Mouse (Mus musculus): ENCODE results near the gene Dpp10. TPM values are rescaled to one million over a fixed set of nuclear protein-coding genes. Genes with fewer than 3 reads are reported as not detected.

The Dpp10 gene
- polyA plus RNA-seq, 1 experiment from 2014 or later = 6.9 TPM

GRCm38 (mm10) chr1:123887243-123887642, 158.1 kb downstream of the Dpp10 start:
- H3K27ac ChIP-seq (replicated peaks) = no peak overlapping the region
- WGBS = 69% methylated on average over 1 of the region's 1 CpGs
- no peak for ATAC-seq (replicated peaks)

GRCm38 (mm10) chr1:123846881-123847280, 198.5 kb downstream of the Dpp10 start:
- Histone ChIP-seq H3K27me3 (no peaks in the 10 kb centered on the region), H3K4me2 (replicated peaks) (no peak overlapping the region), H3K4me3 (no peak overlapping the region), H3K9ac (replicated peaks) (no peak overlapping the region), H3K9me3 (no peaks in the 10 kb centered on the region), H3K4me1 (no peaks in the 10 kb centered on the region), H3K27ac (replicated peaks) (no peak overlapping the region), H3K36me3 (no peaks in the 10 kb centered on the region)
- ATAC-seq (replicated peaks) = no peak
- 76% methylated on average over 3 of the region's 3 CpGs for WGBS

More at GRCm38 (mm10) chr1:123887243-123887642, 158.1 kb downstream of the Dpp10 start:
- no peaks in the 10 kb centered on the region for H3K27me3 ChIP-seq
- H3K4me3 ChIP-seq = no peak overlapping the region
- H3K4me1 ChIP-seq = no peaks in the 10 kb centered on the region
- no peaks in the 10 kb centered on the region for H3K9me3 ChIP-seq
- no peak overlapping the region for H3K4me2 ChIP-seq (replicated peaks)
- H3K36me3 ChIP-seq = no peaks in the 10 kb centered on the region
- H3K9ac ChIP-seq (replicated peaks) = no peak overlapping the region

- H3K9ac ChIP-seq (replicated peaks) = no peak overlapping the region
- H3K4me1 ChIP-seq = no peaks in the 10 kb centered on the region
- H3K4me3 ChIP-seq = no peak overlapping the region
- H3K27ac ChIP-seq (replicated peaks) = no peak overlapping the region
- WGBS = 18% methylated on average over 1 of the region's 1 CpGs
- no peaks in the 10 kb centered on the region for H3K27me3 ChIP-seq
- no peaks in the 10 kb centered on the region for H3K36me3 ChIP-seq
- no peak overlapping the region for H3K4me2 ChIP-seq (replicated peaks)
- no peak for ATAC-seq (replicated peaks)
- no peaks in the 10 kb centered on the region for H3K9me3 ChIP-seq
Measured at GRCm38 (mm10) chr1:123801206-123801605, 244.2 kb downstream of the Dpp10 start.

DNA sequence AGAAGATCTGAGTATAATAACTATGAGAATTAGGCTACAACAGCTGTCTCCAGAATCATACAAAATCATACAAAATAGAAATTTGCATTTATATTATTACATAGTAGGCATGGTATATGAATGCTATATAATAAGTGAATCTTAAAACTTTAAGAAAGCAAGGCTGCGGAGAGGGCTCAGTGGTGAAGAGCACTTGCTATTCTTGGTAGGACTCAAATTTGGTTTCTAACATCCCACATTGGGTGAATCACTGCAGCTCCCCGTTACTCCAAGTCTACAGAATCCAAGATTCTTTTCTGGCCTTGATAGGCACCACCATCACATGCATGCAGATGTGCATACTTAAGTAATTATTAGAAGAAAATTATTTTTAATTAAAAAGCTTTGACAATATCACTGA, 279.8 kb downstream of the Dpp10 start:
- H3K4me1 ChIP-seq = no peaks in the 10 kb centered on the region
- H3K9me3 ChIP-seq = no peaks in the 10 kb centered on the region
- H3K27me3 ChIP-seq = no peaks in the 10 kb centered on the region
- H3K9ac ChIP-seq (replicated peaks) = no peak overlapping the region
- H3K4me2 ChIP-seq (replicated peaks) = no peak overlapping the region
- WGBS = 90% methylated on average over 2 of the region's 2 CpGs
- no peak overlapping the region for H3K4me3 ChIP-seq
- H3K27ac ChIP-seq (replicated peaks) = no peak overlapping the region
- H3K36me3 ChIP-seq = no peaks in the 10 kb centered on the region
- no peak for ATAC-seq (replicated peaks)

DNA sequence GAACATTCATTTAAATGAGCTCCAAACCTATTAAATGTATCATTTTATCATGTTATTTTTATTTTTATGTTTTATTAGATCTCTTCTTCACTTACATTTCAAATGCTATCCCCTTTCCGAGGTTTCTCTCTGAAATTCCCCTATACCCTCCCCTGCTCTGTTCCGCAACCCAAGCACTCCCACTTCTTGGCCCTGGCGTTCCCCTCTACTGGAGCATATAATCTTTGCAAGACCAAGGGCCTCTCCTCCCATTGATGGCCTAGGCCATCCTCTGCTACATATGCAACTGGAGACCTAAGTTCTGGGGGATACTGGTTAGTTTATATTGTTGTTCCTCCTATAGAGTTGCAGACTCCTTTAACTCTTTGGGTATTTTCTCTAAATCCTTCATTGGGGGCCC, 283.1 kb downstream of the Dpp10 start:
- H3K9me3 ChIP-seq = no peaks in the 10 kb centered on the region
- no peaks in the 10 kb centered on the region for H3K36me3 ChIP-seq
- no peak for ATAC-seq (replicated peaks)
- WGBS = 91% methylated on average over 3 of the region's 3 CpGs
- H3K27me3 ChIP-seq = no peaks in the 10 kb centered on the region
- H3K4me3 ChIP-seq = no peak overlapping the region
- H3K4me2 ChIP-seq (replicated peaks) = no peak overlapping the region
- H3K4me1 ChIP-seq = no peaks in the 10 kb centered on the region
- no peak overlapping the region for H3K27ac ChIP-seq (replicated peaks)
- no peak overlapping the region for H3K9ac ChIP-seq (replicated peaks)

DNA sequence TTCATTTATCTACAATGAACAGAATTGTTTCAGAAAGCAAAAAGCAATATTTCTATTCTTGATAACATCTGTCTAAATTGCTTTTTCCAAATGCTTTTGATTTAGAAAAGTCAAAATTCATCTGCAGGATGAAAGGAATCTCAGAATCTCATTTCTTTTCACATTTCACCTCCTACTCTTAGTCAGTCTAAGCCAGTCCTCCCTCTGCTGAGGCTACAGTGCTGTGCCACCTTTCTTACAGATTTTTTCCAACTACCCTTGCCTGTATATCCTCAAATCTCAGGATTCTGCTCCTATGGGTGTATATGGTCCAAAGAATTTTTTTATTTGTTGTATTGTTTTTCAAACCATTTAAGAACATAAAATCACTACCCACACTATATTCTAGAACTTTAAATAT, 289.3 kb downstream of the Dpp10 start:
- H3K9me3 ChIP-seq = no peaks in the 10 kb centered on the region
- no peaks in the 10 kb centered on the region for H3K36me3 ChIP-seq
- no peaks in the 10 kb centered on the region for H3K27me3 ChIP-seq
- H3K27ac ChIP-seq (replicated peaks) = no peak overlapping the region
- H3K9ac ChIP-seq (replicated peaks) = no peak overlapping the region
- H3K4me3 ChIP-seq = no peak overlapping the region
- no peak for ATAC-seq (replicated peaks)
- no peaks in the 10 kb centered on the region for H3K4me1 ChIP-seq
- no peak overlapping the region for H3K4me2 ChIP-seq (replicated peaks)

DNA sequence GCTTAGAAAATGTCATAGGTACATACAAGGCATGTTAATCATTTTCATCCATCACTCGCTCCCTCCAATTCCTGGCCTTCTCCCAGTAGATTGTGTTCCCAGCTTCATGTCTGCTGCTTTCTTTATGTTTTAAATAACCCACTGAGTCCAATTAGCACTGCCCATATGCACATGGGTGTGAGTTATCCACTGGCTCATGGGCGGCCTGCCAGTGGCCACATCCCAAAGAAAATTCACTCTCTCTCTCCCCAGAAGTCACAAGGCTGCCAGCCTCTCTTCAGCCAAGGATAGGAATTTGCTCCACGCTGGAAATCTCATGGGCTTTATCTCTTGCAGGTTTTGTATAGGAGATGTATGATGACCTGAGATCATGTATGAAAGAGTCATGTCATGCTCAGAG, 338.1 kb downstream of the Dpp10 start:
- H3K4me3 ChIP-seq = no peak overlapping the region
- no peaks in the 10 kb centered on the region for H3K36me3 ChIP-seq
- ATAC-seq (replicated peaks) = no peak
- 69% methylated on average over 3 of the region's 3 CpGs for WGBS
- no peak overlapping the region for H3K27ac ChIP-seq (replicated peaks)
- H3K9me3 ChIP-seq = no peaks in the 10 kb centered on the region
- no peaks in the 10 kb centered on the region for H3K4me1 ChIP-seq
- H3K4me2 ChIP-seq (replicated peaks) = no peak overlapping the region
- H3K9ac ChIP-seq (replicated peaks) = no peak overlapping the region
- H3K27me3 ChIP-seq = no peaks in the 10 kb centered on the region

- no peak for ATAC-seq (replicated peaks)
- Histone ChIP-seq H3K9me3 (no peaks in the 10 kb centered on the region), H3K9ac (replicated peaks) (no peak overlapping the region), H3K27me3 (no peaks in the 10 kb centered on the region), H3K27ac (replicated peaks) (no peak overlapping the region), H3K4me3 (no peak overlapping the region), H3K36me3 (no peaks in the 10 kb centered on the region), H3K4me2 (replicated peaks) (no peak overlapping the region), H3K4me1 (no peaks in the 10 kb centered on the region)
- WGBS = 82% methylated on average over 2 of the region's 2 CpGs
Measured at GRCm38 (mm10) chr1:123658409-123658808, 386.9 kb downstream of the Dpp10 start.

DNA sequence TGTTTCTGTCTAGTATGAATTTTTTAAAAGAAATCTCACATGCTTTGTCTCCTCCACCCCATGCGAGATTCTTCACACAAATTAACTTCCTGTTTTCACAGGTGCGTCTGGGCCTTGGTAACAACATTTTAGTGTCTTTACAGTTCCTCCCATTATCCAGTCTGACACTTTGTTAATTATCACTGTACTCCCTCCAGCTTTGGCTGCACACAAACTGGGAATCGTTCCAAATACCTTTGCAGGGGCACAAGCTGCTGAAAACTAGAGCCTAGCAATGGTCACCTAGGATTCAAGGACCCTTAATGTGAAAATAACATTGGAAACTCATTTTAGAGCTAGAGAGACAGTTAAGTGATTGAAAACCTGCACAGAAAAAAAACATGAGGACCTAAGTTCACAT, 388.8 kb downstream of the Dpp10 start:
- Histone ChIP-seq H3K9me3 (no peaks in the 10 kb centered on the region), H3K36me3 (no peaks in the 10 kb centered on the region), H3K27me3 (no peaks in the 10 kb centered on the region), H3K9ac (replicated peaks) (no peak overlapping the region), H3K27ac (replicated peaks) (no peak overlapping the region), H3K4me2 (replicated peaks) (no peak overlapping the region), H3K4me1 (no peaks in the 10 kb centered on the region), H3K4me3 (no peak overlapping the region)
- ATAC-seq (replicated peaks) = no peak
- 50% methylated on average over 3 of the region's 3 CpGs for WGBS

DNA sequence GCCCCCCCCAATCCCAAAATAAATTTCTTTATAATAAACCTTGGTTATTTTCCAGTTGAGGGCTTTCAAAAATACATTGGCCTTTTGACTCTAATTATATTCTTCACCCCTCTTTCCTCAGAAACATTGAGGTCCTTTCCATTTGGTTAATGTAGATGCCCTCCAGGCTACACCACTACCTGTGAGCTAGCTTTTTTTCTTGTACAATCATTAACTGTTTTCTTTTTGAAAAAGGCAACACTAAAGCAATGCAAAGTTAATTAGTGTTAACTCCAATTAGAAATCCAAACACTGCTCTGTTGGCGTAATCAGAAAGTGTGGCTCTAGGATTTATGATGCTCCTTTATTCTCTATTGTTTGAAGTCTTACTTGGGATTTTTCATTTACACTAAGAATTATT, 407.5 kb downstream of the Dpp10 start:
- no peaks in the 10 kb centered on the region for H3K4me1 ChIP-seq
- H3K36me3 ChIP-seq = no peaks in the 10 kb centered on the region
- H3K27me3 ChIP-seq = no peaks in the 10 kb centered on the region
- no peak overlapping the region for H3K4me2 ChIP-seq (replicated peaks)
- H3K4me3 ChIP-seq = no peak overlapping the region
- no peak overlapping the region for H3K9ac ChIP-seq (replicated peaks)
- no peaks in the 10 kb centered on the region for H3K9me3 ChIP-seq
- H3K27ac ChIP-seq (replicated peaks) = no peak overlapping the region
- WGBS = 79% methylated on average over 1 of the region's 1 CpGs
- ATAC-seq (replicated peaks) = no peak

DNA sequence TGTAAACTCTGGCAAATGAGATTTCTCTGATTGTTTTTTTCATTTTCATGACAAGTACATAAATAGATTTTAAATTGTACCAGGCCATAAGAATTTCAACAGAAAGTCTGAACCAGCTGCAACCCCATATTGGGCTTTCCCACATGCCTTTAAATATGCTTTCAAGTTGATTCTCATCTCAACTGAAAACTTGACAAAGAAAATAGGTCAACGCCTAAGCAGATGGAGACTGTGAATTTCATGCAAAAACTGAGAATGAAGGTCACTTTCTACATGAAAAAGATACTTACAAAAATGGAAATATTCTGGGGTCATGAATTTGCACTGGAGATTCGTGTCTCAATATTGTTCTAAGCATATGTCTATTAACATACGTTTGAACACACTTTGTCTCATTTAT, 417.1 kb downstream of the Dpp10 start:
- Histone ChIP-seq H3K36me3 (no peaks in the 10 kb centered on the region), H3K9me3 (no peaks in the 10 kb centered on the region), H3K27me3 (no peaks in the 10 kb centered on the region), H3K27ac (replicated peaks) (no peak overlapping the region), H3K4me1 (no peaks in the 10 kb centered on the region), H3K9ac (replicated peaks) (no peak overlapping the region), H3K4me2 (replicated peaks) (no peak overlapping the region), H3K4me3 (no peak overlapping the region)
- ATAC-seq (replicated peaks) = no peak
- 78% methylated on average over 3 of the region's 3 CpGs for WGBS

GRCm38 (mm10) chr1:123584857-123585256, 460.5 kb downstream of the Dpp10 start:
- no peaks in the 10 kb centered on the region for H3K9me3 ChIP-seq
- no peak overlapping the region for H3K4me2 ChIP-seq (replicated peaks)
- H3K27ac ChIP-seq (replicated peaks) = no peak overlapping the region
- no peak for ATAC-seq (replicated peaks)
- H3K36me3 ChIP-seq = no peaks in the 10 kb centered on the region
- no peak overlapping the region for H3K4me3 ChIP-seq
- H3K27me3 ChIP-seq = no peaks in the 10 kb centered on the region
- no peaks in the 10 kb centered on the region for H3K4me1 ChIP-seq
- H3K9ac ChIP-seq (replicated peaks) = no peak overlapping the region

DNA sequence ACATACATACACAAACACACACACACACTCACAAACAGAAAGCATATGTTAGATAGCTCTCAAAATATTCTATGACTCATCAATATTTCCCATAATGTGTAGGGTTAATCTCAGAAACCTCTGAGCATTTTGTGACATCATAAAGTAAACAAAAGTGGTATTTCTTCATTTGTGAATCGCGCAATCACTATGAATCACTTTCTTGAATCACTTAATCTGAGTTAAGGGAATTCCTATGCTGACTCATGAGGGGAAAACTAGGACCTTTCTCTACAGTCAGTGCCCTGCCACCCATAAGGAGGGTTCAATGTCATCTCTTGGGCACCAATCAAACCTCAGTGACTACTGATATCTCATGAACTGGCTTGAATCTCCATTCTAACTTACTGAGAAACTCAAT, 465.2 kb downstream of the Dpp10 start:
- WGBS = 98% methylated on average over 2 of the region's 2 CpGs
- Histone ChIP-seq H3K27me3 (no peaks in the 10 kb centered on the region), H3K4me2 (replicated peaks) (no peak overlapping the region), H3K9ac (replicated peaks) (no peak overlapping the region), H3K4me3 (no peak overlapping the region), H3K4me1 (no peaks in the 10 kb centered on the region), H3K36me3 (no peaks in the 10 kb centered on the region), H3K27ac (replicated peaks) (no peak overlapping the region), H3K9me3 (no peaks in the 10 kb centered on the region)
- ATAC-seq (replicated peaks) = no peak

All from forebrain, embryonic 15.5 days (tissue).